Mouse (Mus musculus): ENCODE results near the gene Gm5089. TPM values are rescaled to one million over a fixed set of nuclear protein-coding genes. Genes with fewer than 3 reads are reported as not detected.

Gm5089 gene
- polyA plus RNA-seq, 1 experiment from 2014 or later, result not detected

- Histone ChIP-seq H3K9ac (replicated peaks; ENCODE audit: low read depth) (no peak overlapping the region), H3K4me1 (ENCODE audit: insufficient read depth, low read depth, low read length) (no peaks in the 10 kb centered on the region), H3K27me3 (replicated peaks; ENCODE audit: insufficient read depth, low read length) (peaks cover 71% of the 10 kb centered on the region), H3K27ac (ENCODE audit: low read length) (no peak overlapping the region), H3K36me3 (ENCODE audit: insufficient read depth, low read length) (no peaks in the 10 kb centered on the region), H3K4me2 (replicated peaks; ENCODE audit: low read depth, low read length) (no peak overlapping the region), H3K4me3 (ENCODE audit: low read depth, low read length) (no peak overlapping the region), H3K9me3 (ENCODE audit: low read length) (no peaks in the 10 kb centered on the region)
- DNase-seq (ENCODE audit: low spot score) (no peak), ATAC-seq (no peak)
- TF ChIP-seq CTCF (IDR thresholded peaks at IDR 0.05), result no peak
- no peak for TF ChIP-seq EP300 (IDR thresholded peaks at IDR 0.05)
- 3% methylated on average over 18 of the region's 18 CpGs for WGBS
These were observed 32.9 kb upstream of the Gm5089 start for GRCm38 (mm10) chr14:122483556-122484421.

DNA sequence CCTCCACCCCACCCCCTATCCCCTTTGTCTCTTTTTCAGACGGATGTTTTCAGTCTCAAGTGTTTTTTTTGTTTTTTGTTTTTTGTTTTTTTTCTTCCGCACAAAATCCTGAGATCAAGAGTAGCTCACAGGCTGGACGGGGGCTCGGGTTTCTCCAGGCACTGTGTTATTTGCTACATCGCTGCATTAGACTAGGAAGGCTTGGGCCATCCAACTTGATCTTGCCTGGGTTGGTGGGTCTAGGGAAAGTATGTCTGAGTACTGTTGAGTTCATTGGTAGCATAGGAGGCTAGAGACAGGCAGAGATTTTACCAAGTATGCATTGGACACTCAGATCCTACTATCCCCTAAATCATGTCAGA is 32.1 kb upstream of the Gm5089 start:
- Histone ChIP-seq H3K4me1 (ENCODE audit: insufficient read depth, low read depth, low read length) (no peaks in the 10 kb centered on the region), H3K27ac (ENCODE audit: low read length) (no peak overlapping the region), H3K4me2 (replicated peaks; ENCODE audit: low read depth, low read length) (no peak overlapping the region), H3K9me3 (ENCODE audit: low read length) (no peaks in the 10 kb centered on the region), H3K4me3 (ENCODE audit: low read depth, low read length) (no peak overlapping the region), H3K36me3 (ENCODE audit: insufficient read depth, low read length) (no peaks in the 10 kb centered on the region), H3K27me3 (replicated peaks; ENCODE audit: insufficient read depth, low read length) (peaks cover 76% of the 10 kb centered on the region), H3K9ac (replicated peaks; ENCODE audit: low read depth) (no peak overlapping the region)
- no peak for TF ChIP-seq CTCF (IDR thresholded peaks at IDR 0.05)
- no peak for TF ChIP-seq EP300 (IDR thresholded peaks at IDR 0.05)
- ATAC-seq (no peak), DNase-seq (ENCODE audit: low spot score) (no peak)
- 6% methylated on average over 5 of the region's 5 CpGs for WGBS

- Histone ChIP-seq H3K9ac (replicated peaks; ENCODE audit: low read depth) (no peak overlapping the region), H3K27ac (ENCODE audit: low read length) (no peak overlapping the region), H3K36me3 (ENCODE audit: insufficient read depth, low read length) (no peaks in the 10 kb centered on the region), H3K4me2 (replicated peaks; ENCODE audit: low read depth, low read length) (no peak overlapping the region), H3K4me3 (ENCODE audit: low read depth, low read length) (no peak overlapping the region), H3K27me3 (replicated peaks; ENCODE audit: insufficient read depth, low read length) (peaks cover 76% of the 10 kb centered on the region), H3K9me3 (ENCODE audit: low read length) (no peaks in the 10 kb centered on the region), H3K4me1 (ENCODE audit: insufficient read depth, low read depth, low read length) (no peaks in the 10 kb centered on the region)
- ATAC-seq, result no peak
- no peak for DNase-seq (ENCODE audit: low spot score)
- WGBS, result 2% methylated on average over 38 of the region's 38 CpGs
- no peak for TF ChIP-seq CTCF (IDR thresholded peaks at IDR 0.05)
- no peak for TF ChIP-seq EP300 (IDR thresholded peaks at IDR 0.05)
These were observed 31.4 kb upstream of the Gm5089 start for GRCm38 (mm10) chr14:122482081-122483023.

DNA sequence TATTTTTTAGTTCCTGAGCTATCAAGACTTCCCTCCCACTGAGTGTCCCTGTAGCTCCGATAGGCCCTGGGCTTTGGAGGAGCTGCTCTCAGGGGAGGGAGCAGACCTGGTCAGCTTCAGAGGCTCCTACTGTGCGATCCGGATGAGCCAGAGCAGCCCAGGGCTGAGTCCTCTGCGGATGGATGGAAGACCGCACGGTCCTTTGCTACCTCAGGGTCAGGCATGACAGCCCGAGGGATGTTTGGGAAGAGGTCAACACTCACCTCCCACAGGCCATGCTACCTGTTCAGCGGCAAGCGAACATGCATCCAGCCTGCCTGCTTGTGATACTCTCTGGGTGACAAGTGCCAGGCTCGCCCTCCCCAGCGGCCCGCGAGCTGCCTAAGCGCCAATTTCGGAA is 30.3 kb upstream of the Gm5089 start:
- no peak for DNase-seq (ENCODE audit: low spot score)
- TF ChIP-seq EP300 (IDR thresholded peaks at IDR 0.05) (no peak), CTCF (IDR thresholded peaks at IDR 0.05) (no peak)
- Histone ChIP-seq H3K4me2 (replicated peaks; ENCODE audit: low read depth, low read length) (no peak overlapping the region), H3K27me3 (replicated peaks; ENCODE audit: insufficient read depth, low read length) (peaks cover 81% of the 10 kb centered on the region), H3K4me1 (ENCODE audit: insufficient read depth, low read depth, low read length) (no peaks in the 10 kb centered on the region), H3K4me3 (ENCODE audit: low read depth, low read length) (no peak overlapping the region), H3K27ac (ENCODE audit: low read length) (no peak overlapping the region), H3K9me3 (ENCODE audit: low read length) (no peaks in the 10 kb centered on the region), H3K9ac (replicated peaks; ENCODE audit: low read depth) (no peak overlapping the region), H3K36me3 (ENCODE audit: insufficient read depth, low read length) (no peaks in the 10 kb centered on the region)
- WGBS, result 3% methylated on average over 15 of the region's 15 CpGs
- no peak for ATAC-seq

DNA sequence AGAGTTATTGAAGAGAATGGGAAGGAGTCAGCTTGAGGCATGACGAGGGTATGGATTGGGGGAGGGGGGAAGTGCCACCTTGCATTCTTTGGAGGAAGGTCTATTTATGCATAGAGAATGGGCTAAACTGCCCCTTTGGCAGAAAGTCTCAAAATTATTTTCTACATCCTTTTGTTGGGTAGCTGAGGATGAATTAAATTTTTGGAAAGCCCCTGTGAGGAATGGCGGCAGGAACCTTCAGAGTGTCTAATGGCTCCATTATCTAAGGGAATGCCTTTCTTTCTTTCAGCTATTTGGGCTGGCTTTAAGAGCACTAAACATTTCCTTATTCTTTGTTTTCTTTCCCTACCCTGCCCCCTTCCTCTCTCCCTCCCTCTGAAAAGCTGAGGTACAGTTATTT is 29.4 kb upstream of the Gm5089 start:
- Histone ChIP-seq H3K36me3 (ENCODE audit: insufficient read depth, low read length) (no peaks in the 10 kb centered on the region), H3K27ac (ENCODE audit: low read length) (no peak overlapping the region), H3K27me3 (replicated peaks; ENCODE audit: insufficient read depth, low read length) (peaks cover 82% of the 10 kb centered on the region), H3K9me3 (ENCODE audit: low read length) (no peaks in the 10 kb centered on the region), H3K9ac (replicated peaks; ENCODE audit: low read depth) (no peak overlapping the region), H3K4me3 (ENCODE audit: low read depth, low read length) (no peak overlapping the region), H3K4me1 (ENCODE audit: insufficient read depth, low read depth, low read length) (peaks cover 6% of the 10 kb centered on the region), H3K4me2 (replicated peaks; ENCODE audit: low read depth, low read length) (no peak overlapping the region)
- no peak for DNase-seq (ENCODE audit: low spot score)
- WGBS, result 9% methylated on average over 2 of the region's 2 CpGs
- no peak for TF ChIP-seq CTCF (IDR thresholded peaks at IDR 0.05)
- no peak for ATAC-seq

- H3K9ac ChIP-seq (replicated peaks; ENCODE audit: low read depth), result no peak overlapping the region
- DNase-seq (ENCODE audit: low spot score), result no peak
- WGBS, result 21% methylated on average over 17 of the region's 17 CpGs
- no peaks in the 10 kb centered on the region for H3K9me3 ChIP-seq (ENCODE audit: low read length)
- no peak overlapping the region for H3K4me2 ChIP-seq (replicated peaks; ENCODE audit: low read depth, low read length)
- peaks cover 82% of the 10 kb centered on the region for H3K27me3 ChIP-seq (replicated peaks; ENCODE audit: insufficient read depth, low read length)
- H3K4me1 ChIP-seq (ENCODE audit: insufficient read depth, low read depth, low read length), result peaks cover 7% of the 10 kb centered on the region
- H3K36me3 ChIP-seq (ENCODE audit: insufficient read depth, low read length), result no peaks in the 10 kb centered on the region
- H3K27ac ChIP-seq (ENCODE audit: low read length), result no peak overlapping the region
- TF ChIP-seq EP300 (IDR thresholded peaks at IDR 0.05), result no peak
- no peak for TF ChIP-seq CTCF (IDR thresholded peaks at IDR 0.05)
- ATAC-seq, result no peak
- H3K4me3 ChIP-seq (ENCODE audit: low read depth, low read length), result no peak overlapping the region
These were observed 28.7 kb upstream of the Gm5089 start for GRCm38 (mm10) chr14:122479461-122480109.

Measured in lung, postnatal 0 days (tissue).